Mouse (Mus musculus): ENCODE measurements around the gene Ephb2.

DNA sequence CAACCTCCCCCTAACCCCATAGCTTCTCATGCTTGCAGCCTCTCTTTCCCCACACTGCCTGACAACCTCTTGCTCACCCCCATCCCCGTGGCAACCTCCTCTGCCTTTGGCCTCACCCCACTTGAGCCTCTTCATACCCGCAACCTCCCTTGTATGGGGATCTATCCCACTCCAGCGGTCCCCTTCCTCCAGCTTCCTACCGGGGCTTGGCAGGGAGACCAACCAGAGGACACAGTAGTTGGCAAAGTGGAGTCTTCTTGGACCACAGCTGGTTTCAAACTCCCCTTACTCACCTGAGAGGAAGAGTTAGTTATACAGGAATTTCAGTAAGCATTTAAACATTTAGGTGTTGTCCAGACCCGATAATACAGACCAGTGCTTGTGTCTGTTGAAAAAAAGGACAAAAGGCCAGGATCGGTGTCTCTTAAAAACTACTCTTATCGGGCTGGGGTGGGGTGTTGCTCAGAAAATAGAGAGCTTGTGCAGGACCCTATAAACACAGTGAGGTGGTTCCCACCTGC, 197.5 kb downstream of the Ephb2 start:
- TF ChIP-seq CTCF (IDR thresholded peaks at IDR 0.05; ENCODE audit: control insufficient read depth, insufficient read depth, insufficient replicate concordance, low read depth, low read length), result no peak
- no peak for TF ChIP-seq POLR2A (IDR thresholded peaks at IDR 0.05; ENCODE audit: control insufficient read depth, low read depth, low read length)

Data from testis, adult 2 months (tissue).